Mouse (Mus musculus) Patski (cell line): Measurements from ENCODE around the gene Casq1. TPM values are rescaled to one million over a fixed set of nuclear protein-coding genes. Genes with fewer than 3 reads are reported as not detected.
A peak's percentile ranks its signal among the peaks of the same experiment; 100 is the strongest.

ENCODE experiments used
- ATAC-seq: fragments of 100-300 bp; one replicate; pipeline ENCODE4 v1.8.0; 2021
- CTCF ChIA-PET: fragments of 350-600 bp; sonication (Branson Sonifier 250); formaldehyde crosslinking; loops from one replicate; lab custom pipeline; 2022; ENCODE audit warnings: inconsistent platforms; lab: Charles Lee
- POLR2A ChIA-PET: fragments of 350-600 bp; sonication (Branson Sonifier 250); formaldehyde crosslinking; loops from one replicate; lab custom pipeline; 2022; ENCODE audit warnings: antibody characterized with exemption, inconsistent platforms; lab: Charles Lee
- DNase-seq: peaks from one replicate; pipeline ENCODE4 v3.0.0-alpha.2; 2011; ENCODE audit warnings: low read depth, low spot score
- H3K27me3 ChIP-seq: fragments of 371-371 bp; one replicate; pipeline ENCODE4 v1.5.1; 2021
- CTCF ChIP-seq: fragments of 100-300 bp; IDR thresholded peaks from one replicate; pipeline ENCODE4 v1.5.1; 2021
- in situ Hi-C: fragments of 300-500 bp; cut with MboI; formaldehyde crosslinking; loops from 3 replicates; pipeline ENCODE4 v1.11.1; 2018; ENCODE audit warnings: low pct_unique_long_range_greater_than_20kb, mixed read lengths
- polyA plus RNA-seq: library from polyadenylated mRNA; unstranded; gene quantifications from one replicate; pipeline ENCODE4 v1.2.3, GENCODE M21; 2021

Gene Casq1
- polyA plus RNA-seq, 1 experiment from 2014 or later: 4.2 TPM

GRCm38 (mm10) chr1:172188891-172189290 is 30.8 kb downstream of the Casq1 start:
- DNase-seq (no peak), ATAC-seq (peak; percentile 68)
- ChIA-PET CTCF (interaction anchor here (0.8 to 1.7 kb wide), 4 partner anchors 11 to 51 kb away, joined by 3 to 6 read pairs (median 4); no protein-coding TSS in a partner anchor), POLR2A (no interaction called here)
- TF ChIP-seq CTCF: peak; percentile 74
- in situ Hi-C loops: no loop called here
- H3K27me3 ChIP-seq: no peaks in the 10 kb centered on the region

DNA sequence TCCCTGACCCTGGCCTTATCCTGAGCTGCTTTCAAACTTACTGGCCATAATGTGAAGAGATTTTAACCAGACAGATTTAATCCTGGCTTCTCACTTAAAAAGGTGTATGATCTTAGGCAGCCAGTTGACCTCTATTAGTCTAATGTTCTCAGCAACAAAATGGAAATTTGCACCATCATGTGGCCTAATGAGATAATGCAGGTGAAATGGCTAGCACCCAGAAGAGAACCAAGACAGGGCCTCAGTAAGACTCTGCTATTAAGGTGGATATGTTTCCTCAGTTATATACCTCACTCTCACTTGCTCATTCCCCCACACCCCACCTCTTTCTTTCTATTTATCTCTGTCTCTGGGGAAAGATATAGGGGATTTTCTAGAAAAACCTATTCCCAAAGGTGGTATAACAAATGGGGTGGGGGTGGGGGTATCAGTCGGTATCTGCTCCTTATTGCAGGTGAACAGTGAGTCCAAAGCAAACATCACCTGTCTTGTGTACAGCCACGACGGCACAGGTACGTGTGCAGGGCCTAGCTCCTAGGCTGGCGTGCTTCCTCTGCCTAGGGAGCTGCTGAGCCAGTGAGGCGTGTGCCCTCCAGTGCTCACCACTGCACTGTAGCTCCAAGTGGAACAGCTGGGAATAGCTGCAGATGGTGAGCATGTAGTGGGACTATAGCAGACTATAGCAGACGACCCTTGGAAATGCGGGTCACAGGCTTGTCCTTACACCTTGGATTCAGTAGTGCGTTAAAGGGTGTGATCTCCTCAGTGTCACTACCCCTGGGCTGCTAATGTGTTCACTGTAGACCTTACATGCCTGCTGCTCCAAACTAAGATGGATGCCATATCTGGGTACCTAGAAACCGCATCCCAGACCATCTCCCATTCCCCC is 33.0 kb downstream of the Casq1 start:
- no peak for DNase-seq
- TF ChIP-seq CTCF: peak; percentile 54
- H3K27me3 ChIP-seq: no peaks in the 10 kb centered on the region
- no peak for ATAC-seq
- POLR2A ChIA-PET: interaction anchor here (0.6 to 1.7 kb wide), 4 partner anchors 10 to 20 kb away, joined by 3 to 6 read pairs (median 4); no protein-coding TSS in a partner anchor
- CTCF ChIA-PET: interaction anchor here (0.7 to 1.5 kb wide), 4 partner anchors 11 to 73 kb away, joined by 3 to 4 read pairs (median 3); no protein-coding TSS in a partner anchor
- in situ Hi-C loops: no loop called here

DNA sequence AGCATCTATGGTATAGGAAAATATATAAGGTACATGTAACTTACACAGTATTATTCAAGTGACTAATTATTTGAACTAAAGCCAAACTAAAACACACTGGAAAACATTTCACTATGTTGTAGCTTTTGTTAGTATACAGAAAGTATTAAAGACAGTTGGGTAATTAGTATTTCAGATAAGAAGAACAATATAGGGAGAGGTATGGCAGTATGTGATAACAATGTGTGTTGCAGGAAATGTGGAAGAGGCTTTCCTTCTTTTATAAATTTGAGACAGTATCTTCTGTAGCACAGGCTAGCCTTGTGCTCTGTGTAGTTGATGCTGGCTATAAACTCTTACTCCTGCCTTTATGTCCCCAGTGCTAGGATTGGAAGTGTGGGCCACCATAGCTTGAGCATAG is 35.8 kb downstream of the Casq1 start:
- in situ Hi-C loops: no loop called here
- TF ChIP-seq CTCF: no peak
- POLR2A ChIA-PET: no interaction called here
- no peak for DNase-seq
- ATAC-seq: no peak
- no peaks in the 10 kb centered on the region for H3K27me3 ChIP-seq
- CTCF ChIA-PET: interaction anchor here (1.1 to 2.4 kb wide), 3 partner anchors 13 to 125 kb away, joined by 3 to 7 read pairs (median 6); no protein-coding TSS in a partner anchor

GRCm38 (mm10) chr1:172183056-172183455 is 36.6 kb downstream of the Casq1 start:
- no peak for DNase-seq
- no peaks in the 10 kb centered on the region for H3K27me3 ChIP-seq
- POLR2A ChIA-PET: interaction anchor here (0.6 to 0.7 kb wide), 2 partner anchors 14 to 1910 kb away, joined by 3 read pairs; no protein-coding TSS in a partner anchor
- no peak for TF ChIP-seq CTCF
- no peak for ATAC-seq
- in situ Hi-C loops: no loop called here
- CTCF ChIA-PET: interaction anchor here (1.1 to 2.4 kb wide), 2 partner anchors 14 to 64 kb away, joined by 3 to 6 read pairs; no protein-coding TSS in a partner anchor

GRCm38 (mm10) chr1:172181777-172182176 is 37.9 kb downstream of the Casq1 start:
- ATAC-seq: no peak
- CTCF ChIA-PET: interaction anchor here (0.8 to 1.4 kb wide), 2 partner anchors 13 to 21 kb away, joined by 3 to 4 read pairs; no protein-coding TSS in a partner anchor
- no peak for TF ChIP-seq CTCF

GRCm38 (mm10) chr1:172180881-172181280 is 38.8 kb downstream of the Casq1 start:
- DNase-seq (no peak), ATAC-seq (no peak)
- ChIA-PET POLR2A (interaction anchor here (1.3 kb wide), 1 partner anchor 16 kb away, joined by 3 read pairs; no protein-coding TSS in a partner anchor), CTCF (interaction anchor here (1.4 kb wide), 1 partner anchor 20 kb away, joined by 4 read pairs; no protein-coding TSS in a partner anchor)
- no peak for TF ChIP-seq CTCF
- in situ Hi-C loops: no loop called here
- no peaks in the 10 kb centered on the region for H3K27me3 ChIP-seq

More at GRCm38 (mm10) chr1:172181777-172182176, 37.9 kb downstream of the Casq1 start:
- H3K27me3 ChIP-seq: no peaks in the 10 kb centered on the region
- DNase-seq: no peak
- POLR2A ChIA-PET: interaction anchor here (0.7 to 1.3 kb wide), 2 partner anchors 13 to 16 kb away, joined by 3 to 4 read pairs; no protein-coding TSS in a partner anchor
- in situ Hi-C loops: no loop called here

DNA sequence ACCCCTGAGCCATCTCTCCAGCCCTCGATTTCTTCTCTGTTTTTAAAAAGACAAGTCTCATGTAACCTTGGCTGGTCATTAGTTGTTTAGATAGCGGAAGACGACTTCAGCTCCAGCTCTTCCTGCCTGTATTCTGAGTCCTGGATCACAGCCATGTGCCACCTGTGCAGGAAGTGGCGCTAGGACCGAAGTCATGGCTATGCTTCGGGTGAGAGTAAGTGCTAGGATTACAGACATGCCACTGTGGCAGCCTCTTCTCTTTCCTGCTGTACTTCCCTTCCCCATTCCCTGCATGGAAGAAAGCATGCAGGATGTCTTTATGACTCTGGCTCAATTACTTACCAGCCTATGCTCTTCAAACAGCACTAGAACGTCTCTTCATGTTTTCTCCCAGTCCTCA is 40.6 kb downstream of the Casq1 start:
- ChIA-PET CTCF (no interaction called here), POLR2A (interaction anchor here (0.8 kb wide), 1 partner anchor 63 kb away, joined by 4 read pairs; no protein-coding TSS in a partner anchor)
- in situ Hi-C loops: no loop called here
- DNase-seq (no peak), ATAC-seq (no peak)
- no peaks in the 10 kb centered on the region for H3K27me3 ChIP-seq
- TF ChIP-seq CTCF: no peak

DNA sequence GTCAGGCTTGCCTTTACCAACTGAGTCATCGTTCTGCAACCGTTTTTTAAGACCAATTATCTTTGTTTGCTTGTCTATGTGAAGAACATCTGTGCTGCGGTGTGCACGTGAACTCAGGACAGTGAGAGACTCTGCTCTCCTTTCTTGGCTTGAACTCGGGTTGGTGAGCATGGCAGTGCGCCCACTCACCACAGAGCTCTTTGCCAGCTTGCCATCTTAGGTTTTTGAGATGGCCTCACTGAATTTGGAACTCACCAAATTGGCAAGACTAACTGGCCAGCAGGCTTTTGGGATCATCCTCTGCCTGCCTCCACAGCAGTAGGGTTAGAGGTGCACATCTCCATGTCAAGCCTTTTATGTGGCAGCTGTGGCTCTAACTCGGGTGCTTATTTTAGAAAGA is 41.9 kb downstream of the Casq1 start:
- no peak for DNase-seq
- in situ Hi-C loops: no loop called here
- no peak for TF ChIP-seq CTCF
- CTCF ChIA-PET: interaction anchor here (0.6 to 2.8 kb wide), 5 partner anchors 10 to 614 kb away, joined by 3 to 12 read pairs (median 5); no protein-coding TSS in a partner anchor
- no peaks in the 10 kb centered on the region for H3K27me3 ChIP-seq
- no peak for ATAC-seq
- POLR2A ChIA-PET: interaction anchor here (0.5 kb wide), 1 partner anchor 67 kb away, joined by 3 read pairs; no protein-coding TSS in a partner anchor

- ChIA-PET CTCF (interaction anchor here (2.1 kb wide), 1 partner anchor 11 kb away, joined by 9 read pairs; no protein-coding TSS in a partner anchor), POLR2A (interaction anchor here (1.5 kb wide), 1 partner anchor 137 kb away, joined by 3 read pairs; no protein-coding TSS in a partner anchor)
- H3K27me3 ChIP-seq: no peaks in the 10 kb centered on the region
- no peak for ATAC-seq
- in situ Hi-C loops: no loop called here
- no peak for DNase-seq
- TF ChIP-seq CTCF: no peak
Measured at GRCm38 (mm10) chr1:172173181-172173580, 46.5 kb downstream of the Casq1 start.

DNA sequence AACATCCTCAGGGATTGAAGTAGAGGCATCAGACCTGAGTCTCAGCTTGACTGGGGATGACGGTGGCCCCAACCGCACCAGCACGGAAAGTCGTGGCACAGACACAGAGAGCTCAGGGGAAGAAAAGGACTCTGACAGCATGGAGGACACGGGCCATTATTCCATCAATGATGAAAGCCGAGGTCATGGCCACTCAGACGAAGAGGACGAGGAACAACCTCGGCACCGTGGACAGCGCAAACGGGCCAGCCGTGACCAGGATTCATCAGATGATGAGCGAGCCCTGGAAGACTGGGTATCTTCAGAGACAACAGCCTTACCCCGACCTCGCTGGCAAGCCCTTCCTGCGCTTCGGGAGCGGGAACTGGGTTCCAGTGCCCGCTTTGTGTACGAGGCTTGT is 47.3 kb downstream of the Casq1 start:
- in situ Hi-C loops: no loop called here
- ATAC-seq: no peak
- TF ChIP-seq CTCF: no peak
- no peak for DNase-seq
- POLR2A ChIA-PET: interaction anchor here (1.5 kb wide), 1 partner anchor 138 kb away, joined by 3 read pairs; no protein-coding TSS in a partner anchor
- H3K27me3 ChIP-seq: no peaks in the 10 kb centered on the region
- CTCF ChIA-PET: interaction anchor here (1.8 kb wide), 1 partner anchor 10 kb away, joined by 8 read pairs; no protein-coding TSS in a partner anchor
